Mouse (Mus musculus): Measurements from ENCODE around the gene Pdzd2. TPM values are rescaled to one million over a fixed set of nuclear protein-coding genes. Genes with fewer than 3 reads are reported as not detected.
A peak's percentile ranks its signal among the peaks of the same experiment; 100 is the strongest.

The Pdzd2 gene
- polyA plus RNA-seq, 1 experiment: 1.7 TPM

GRCm38 (mm10) chr15:12586852-12587424 is 152.8 kb downstream of the Pdzd2 start:
- H3K4me3 ChIP-seq (ENCODE audit: extremely low read depth, insufficient read depth, insufficient read length): no peak overlapping the region
- no peaks in the 10 kb centered on the region for H3K36me3 ChIP-seq (ENCODE audit: control insufficient read depth, insufficient read depth, low read length)
- no peak for TF ChIP-seq CTCF (IDR thresholded peaks at IDR 0.05; ENCODE audit: extremely low read depth, insufficient read depth, insufficient read length, insufficient replicate concordance)
- no peak for TF ChIP-seq POLR2A (IDR thresholded peaks at IDR 0.05; ENCODE audit: low read depth, low read length)
- H3K27ac ChIP-seq (ENCODE audit: insufficient read depth, low read length): no peak overlapping the region
- no peaks in the 10 kb centered on the region for H3K27me3 ChIP-seq (ENCODE audit: control insufficient read depth, insufficient read depth, low read length)
- no peak for DNase-seq (ENCODE audit: low read depth in 1 of 2, low spot score in 2 of 2)
- WGBS: 80% methylated on average over 4 of the region's 4 CpGs
- no peaks in the 10 kb centered on the region; the same call in none of the 2 replicates for H3K4me1 ChIP-seq (ENCODE audit: control insufficient read depth, insufficient read depth, insufficient read length)

GRCm38 (mm10) chr15:12586154-12586553 is 153.6 kb downstream of the Pdzd2 start:
- H3K4me1 ChIP-seq (ENCODE audit: control insufficient read depth, insufficient read depth, insufficient read length): no peaks in the 10 kb centered on the region; the same call in none of the 2 replicates
- H3K27ac ChIP-seq (ENCODE audit: insufficient read depth, low read length): no peak overlapping the region
- 9% methylated on average over 5 of the region's 5 CpGs for WGBS
- peak; percentile 61; the same call in 1 of the 2 replicates for TF ChIP-seq CTCF (IDR thresholded peaks at IDR 0.05; ENCODE audit: extremely low read depth, insufficient read depth, insufficient read length, insufficient replicate concordance)
- TF ChIP-seq POLR2A (IDR thresholded peaks at IDR 0.05; ENCODE audit: low read depth, low read length): no peak
- peak; percentile 14 to 45 for DNase-seq (ENCODE audit: low read depth in 1 of 2, low spot score in 2 of 2)
- no peak overlapping the region for H3K4me3 ChIP-seq (ENCODE audit: extremely low read depth, insufficient read depth, insufficient read length)
- H3K36me3 ChIP-seq (ENCODE audit: control insufficient read depth, insufficient read depth, low read length): no peaks in the 10 kb centered on the region
- H3K27me3 ChIP-seq (ENCODE audit: control insufficient read depth, insufficient read depth, low read length): no peaks in the 10 kb centered on the region

GRCm38 (mm10) chr15:12583051-12583450 is 156.7 kb downstream of the Pdzd2 start:
- DNase-seq (ENCODE audit: low read depth in 1 of 2, low spot score in 2 of 2): no peak
- no peaks in the 10 kb centered on the region; the same call in none of the 2 replicates for H3K4me1 ChIP-seq (ENCODE audit: control insufficient read depth, insufficient read depth, insufficient read length)
- H3K36me3 ChIP-seq (ENCODE audit: control insufficient read depth, insufficient read depth, low read length): no peaks in the 10 kb centered on the region
- no peak overlapping the region for H3K4me3 ChIP-seq (ENCODE audit: extremely low read depth, insufficient read depth, insufficient read length)
- no peak for TF ChIP-seq CTCF (IDR thresholded peaks at IDR 0.05; ENCODE audit: extremely low read depth, insufficient read depth, insufficient read length, insufficient replicate concordance)
- no peak for TF ChIP-seq POLR2A (IDR thresholded peaks at IDR 0.05; ENCODE audit: low read depth, low read length)
- no peak overlapping the region for H3K27ac ChIP-seq (ENCODE audit: insufficient read depth, low read length)
- 92% methylated on average over 3 of the region's 3 CpGs for WGBS
- no peaks in the 10 kb centered on the region for H3K27me3 ChIP-seq (ENCODE audit: control insufficient read depth, insufficient read depth, low read length)

- H3K36me3 ChIP-seq (ENCODE audit: control insufficient read depth, insufficient read depth, low read length): no peaks in the 10 kb centered on the region
- no peak overlapping the region for H3K27ac ChIP-seq (ENCODE audit: insufficient read depth, low read length)
- H3K4me1 ChIP-seq (ENCODE audit: control insufficient read depth, insufficient read depth, insufficient read length): no peaks in the 10 kb centered on the region
- H3K27me3 ChIP-seq (ENCODE audit: control insufficient read depth, insufficient read depth, low read length): no peaks in the 10 kb centered on the region
- no peak for TF ChIP-seq CTCF (IDR thresholded peaks at IDR 0.05; ENCODE audit: extremely low read depth, insufficient read depth, insufficient read length, insufficient replicate concordance)
- TF ChIP-seq POLR2A (IDR thresholded peaks at IDR 0.05; ENCODE audit: low read depth, low read length): no peak
- no peak for DNase-seq (ENCODE audit: low read depth in 1 of 2, low spot score in 2 of 2)
- H3K4me3 ChIP-seq (ENCODE audit: extremely low read depth, insufficient read depth, insufficient read length): no peak overlapping the region
Observed at GRCm38 (mm10) chr15:12582471-12582870, 157.3 kb downstream of the Pdzd2 start.

- DNase-seq (ENCODE audit: low read depth in 1 of 2, low spot score in 2 of 2): peak in 1 of 2 experiments; percentile 7
- Histone ChIP-seq H3K27ac (ENCODE audit: insufficient read depth, low read length) (no peak overlapping the region), H3K4me1 (ENCODE audit: control insufficient read depth, insufficient read depth, insufficient read length) (no peaks in the 10 kb centered on the region), H3K27me3 (ENCODE audit: control insufficient read depth, insufficient read depth, low read length) (no peaks in the 10 kb centered on the region), H3K36me3 (ENCODE audit: control insufficient read depth, insufficient read depth, low read length) (no peaks in the 10 kb centered on the region), H3K4me3 (ENCODE audit: extremely low read depth, insufficient read depth, insufficient read length) (no peak overlapping the region)
- WGBS: 27% methylated on average over 6 of the region's 6 CpGs
- TF ChIP-seq CTCF (IDR thresholded peaks at IDR 0.05; ENCODE audit: extremely low read depth, insufficient read depth, insufficient read length, insufficient replicate concordance) (no peak), POLR2A (IDR thresholded peaks at IDR 0.05; ENCODE audit: low read depth, low read length) (no peak)
Observed at GRCm38 (mm10) chr15:12579196-12579595, 160.5 kb downstream of the Pdzd2 start.

- no peak overlapping the region for H3K4me3 ChIP-seq (ENCODE audit: extremely low read depth, insufficient read depth, insufficient read length)
- H3K36me3 ChIP-seq (ENCODE audit: control insufficient read depth, insufficient read depth, low read length): no peaks in the 10 kb centered on the region
- no peaks in the 10 kb centered on the region for H3K4me1 ChIP-seq (ENCODE audit: control insufficient read depth, insufficient read depth, insufficient read length)
- H3K27ac ChIP-seq (ENCODE audit: insufficient read depth, low read length): no peak overlapping the region
- WGBS: 72% methylated on average over 5 of the region's 5 CpGs
- no peak for TF ChIP-seq CTCF (IDR thresholded peaks at IDR 0.05; ENCODE audit: extremely low read depth, insufficient read depth, insufficient read length, insufficient replicate concordance)
- TF ChIP-seq POLR2A (IDR thresholded peaks at IDR 0.05; ENCODE audit: low read depth, low read length): no peak
- no peaks in the 10 kb centered on the region for H3K27me3 ChIP-seq (ENCODE audit: control insufficient read depth, insufficient read depth, low read length)
- DNase-seq (ENCODE audit: low read depth in 1 of 2, low spot score in 2 of 2): peak in 1 of 2 experiments; percentile 17
Observed at GRCm38 (mm10) chr15:12578276-12578675, 161.4 kb downstream of the Pdzd2 start.

- TF ChIP-seq CTCF (IDR thresholded peaks at IDR 0.05; ENCODE audit: extremely low read depth, insufficient read depth, insufficient read length, insufficient replicate concordance) (no peak), POLR2A (IDR thresholded peaks at IDR 0.05; ENCODE audit: low read depth, low read length) (no peak)
- Histone ChIP-seq H3K27me3 (ENCODE audit: control insufficient read depth, insufficient read depth, low read length) (no peaks in the 10 kb centered on the region), H3K4me1 (ENCODE audit: control insufficient read depth, insufficient read depth, insufficient read length) (no peaks in the 10 kb centered on the region), H3K36me3 (ENCODE audit: control insufficient read depth, insufficient read depth, low read length) (no peaks in the 10 kb centered on the region), H3K27ac (ENCODE audit: insufficient read depth, low read length) (no peak overlapping the region), H3K4me3 (ENCODE audit: extremely low read depth, insufficient read depth, insufficient read length) (no peak overlapping the region)
- no peak for DNase-seq (ENCODE audit: low read depth in 1 of 2, low spot score in 2 of 2)
- 91% methylated on average over 6 of the region's 6 CpGs for WGBS
Observed at GRCm38 (mm10) chr15:12577715-12578114, 162.0 kb downstream of the Pdzd2 start.

Measured in spleen, adult 2 months (tissue).